ENCODE assay signal across 19 mouse cellular contexts in genomic region chr16:62872688-62873117, GRCm38 (mm10). TPM values are rescaled to one million over a fixed set of nuclear protein-coding genes. Genes with fewer than 3 reads are reported as not detected.
DNase-seq lines count a peak whose midpoint lies in the region; ATAC-seq lines count a peak whose summit lies in the region.
"Had no signal": no experiment of that assay in that cellular context is flagged by ENCODE, and none has a peak within 500 bp of the region (broad histone marks: within the 10 kb centered on the region; RNA-seq: fewer than 3 reads in every experiment).

No protein-coding gene starts in this region.

- no peak overlapping the region for H3K9ac ChIP-seq in kidney, embryonic 15.5 days
- no peak overlapping the region for H3K9ac ChIP-seq in neural tube, embryonic 13.5 days
- H3K9ac ChIP-seq: liver, embryonic 14.5 days had no signal

- WGBS in kidney, embryonic 15.5 days: 19% methylated on average over 5 of the region's 5 CpGs
- WGBS in neural tube, embryonic 13.5 days: 32% methylated on average over 5 of the region's 5 CpGs

- H3K4me1 ChIP-seq in kidney, embryonic 15.5 days: peaks cover 16% of the 10 kb centered on the region
- peaks cover 8% of the 10 kb centered on the region for H3K4me1 ChIP-seq in neural tube, embryonic 13.5 days (replicated peaks)

- no peaks in the 10 kb centered on the region for H3K27me3 ChIP-seq in kidney, embryonic 15.5 days
- no peaks in the 10 kb centered on the region for H3K27me3 ChIP-seq in neural tube, embryonic 13.5 days
- H3K27me3 ChIP-seq: CH12.LX; megakaryocyte, embryonic 14.5 days had no signal

- no peak for DNase-seq in kidney, adult 11 months
- DNase-seq in lung, postnatal 10 days: peak; percentile 19
- no peak for DNase-seq in lung, postnatal 14 days
- DNase-seq in embryo, embryonic 11 days: peak; percentile 13
- DNase-seq in right cerebral cortex, postnatal 36 days (ENCODE audit: low spot score in 2 of 2): no peak
- DNase-seq in urinary bladder, postnatal 4 days (ENCODE audit: low spot score in 2 of 2): no peak
- DNase-seq: adrenal gland, postnatal 14 days; cerebellum, adult 11 months; cerebellum, postnatal 10 days; kidney, postnatal 14 days; left cerebral cortex, postnatal 4 days; thymus, postnatal 25 days had no signal

- H3K9me3 ChIP-seq in kidney, embryonic 15.5 days (replicated peaks): no peaks in the 10 kb centered on the region
- H3K9me3 ChIP-seq in neural tube, embryonic 13.5 days: no peaks in the 10 kb centered on the region
- H3K9me3 ChIP-seq: forebrain, embryonic 10.5 days had no signal

- no peaks in the 10 kb centered on the region for H3K36me3 ChIP-seq in kidney, embryonic 15.5 days
- H3K36me3 ChIP-seq in neural tube, embryonic 13.5 days: no peaks in the 10 kb centered on the region
- H3K36me3 ChIP-seq: forebrain, embryonic 10.5 days had no signal

- H3K4me2 ChIP-seq in kidney, embryonic 15.5 days: no peak overlapping the region
- no peak overlapping the region for H3K4me2 ChIP-seq in neural tube, embryonic 13.5 days

- no peak overlapping the region for H3K4me3 ChIP-seq in kidney, embryonic 15.5 days (replicated peaks)
- no peak overlapping the region for H3K4me3 ChIP-seq in neural tube, embryonic 13.5 days
- H3K4me3 ChIP-seq: forebrain, embryonic 10.5 days; left cerebral cortex, adult 2 months; megakaryocyte, embryonic 14.5 days had no signal

- ATAC-seq in kidney, embryonic 15.5 days (replicated peaks; ENCODE audit: low FRiP score): peak; percentile 83
- peak; percentile 56 for ATAC-seq in neural tube, embryonic 13.5 days (ENCODE audit: low read depth)

- H3K27ac ChIP-seq in kidney, embryonic 15.5 days: peak overlapping the region; percentile 54; the same call in 1 of the 2 replicates
- 0 out of 2 replicates have a peak overlapping the region, but pooled peaks have one; percentile 0 for H3K27ac ChIP-seq in neural tube, embryonic 13.5 days (replicated peaks)
- H3K27ac ChIP-seq: forebrain, embryonic 10.5 days; left cerebral cortex, adult 2 months; liver, embryonic 14.5 days had no signal

RNA-seq across cellular contexts. Expression of gene Pros1, which starts 18.6 kb away (rescaled TPM):
- 32.0 and 32.4 TPM in 2 replicates for polyA plus RNA-seq in kidney, embryonic 15.5 days (2015; fragmentation: Nextera tagmentation; extraction: Ambion mirVana)
- polyA plus RNA-seq in neural tube, embryonic 13.5 days (2015; fragmentation: Nextera tagmentation; extraction: Ambion mirVana): 14.6 and 18.1 TPM in 2 replicates

RNA-seq across cellular contexts. Expression of gene Arl13b, which starts 25.9 kb away (rescaled TPM):
- polyA plus RNA-seq in kidney, embryonic 15.5 days (2015; fragmentation: Nextera tagmentation; extraction: Ambion mirVana): 17.1 and 19.8 TPM in 2 replicates
- polyA plus RNA-seq in neural tube, embryonic 13.5 days (2015; fragmentation: Nextera tagmentation; extraction: Ambion mirVana): 16.6 and 17.9 TPM in 2 replicates

RNA-seq across cellular contexts. Expression of gene Stx19, which starts 58.2 kb away (rescaled TPM):
- 0.40 and 0.48 TPM in 2 replicates for polyA plus RNA-seq in kidney, embryonic 15.5 days (2015; fragmentation: Nextera tagmentation; extraction: Ambion mirVana)
- polyA plus RNA-seq in neural tube, embryonic 13.5 days (2015; fragmentation: Nextera tagmentation; extraction: Ambion mirVana): 0.31 and 0.54 TPM in 2 replicates
- polyA plus RNA-seq: liver, embryonic 14.5 days had no signal

Comparison
In these comparisons a context has a peak if more than half of its experiments do, and no peak if none do; other contexts are left out.
1. DNase-seq: peak in lung, postnatal 10 days (single experiment) and embryo, embryonic 11 days (single experiment); none in kidney, adult 11 months (single experiment), lung, postnatal 14 days (single experiment), right cerebral cortex, postnatal 36 days (0 of 2) and urinary bladder, postnatal 4 days (0 of 2).